Mouse (Mus musculus) testis, adult 2 months (tissue): ENCODE data around the gene Kif2c. TPM values are rescaled to one million over a fixed set of nuclear protein-coding genes. Genes with fewer than 3 reads are reported as not detected.

ENCODE experiments used
- H3K27ac ChIP-seq: fragments of 200-500 bp; 2 replicates; pipeline ENCODE4 v1.5.1; 2012; ENCODE audit warnings: low read depth, low read length; ENCODE audit not compliant: control insufficient read depth, insufficient read depth
- H3K27me3 ChIP-seq: fragments of 200-500 bp; 2 replicates; pipeline ENCODE4 v1.6.1; 2012; ENCODE audit warnings: mild to moderate bottlenecking, low read length, moderate library complexity; ENCODE audit not compliant: control insufficient read depth, insufficient read depth
- H3K36me3 ChIP-seq: fragments of 200-500 bp; 2 replicates; pipeline ENCODE4 v1.6.1; 2012; ENCODE audit warnings: mild to moderate bottlenecking, low read length; ENCODE audit not compliant: control insufficient read depth, insufficient read depth
- H3K4me1 ChIP-seq: fragments of 200-500 bp; 2 replicates; pipeline ENCODE4 v1.6.1; 2012; ENCODE audit warnings: low read length; ENCODE audit not compliant: control insufficient read depth, insufficient read depth
- H3K4me3 ChIP-seq: fragments of 200-500 bp; 2 replicates; pipeline ENCODE4 v1.5.1; 2012; ENCODE audit warnings: low read depth, mild to moderate bottlenecking, low read length, moderate library complexity, mixed read lengths; ENCODE audit not compliant: control insufficient read depth
- CTCF ChIP-seq: fragments of 200-500 bp; IDR thresholded peaks from 2 replicates; pipeline ENCODE4 v1.5.1; 2012; ENCODE audit warnings: low read depth, mild to moderate bottlenecking, inconsistent platforms, low read length, moderate library complexity; ENCODE audit not compliant: control insufficient read depth, insufficient read depth, insufficient replicate concordance
- POLR2A ChIP-seq: fragments of 200-500 bp; IDR thresholded peaks from 2 replicates; pipeline ENCODE4 v1.6.1; 2012; ENCODE audit warnings: low read depth, mild to moderate bottlenecking, inconsistent platforms, low read length, moderate library complexity; ENCODE audit not compliant: control insufficient read depth
- polyA plus RNA-seq: library from polyadenylated mRNA; depleted of rRNA; stranded (reverse); fragments of >200 nt; gene quantifications from 2 replicates; pipeline ENCODE4 v1.2.3, GENCODE M21; 2012

The Kif2c gene
- polyA plus RNA-seq, 1 experiment: 325 TPM

DNA sequence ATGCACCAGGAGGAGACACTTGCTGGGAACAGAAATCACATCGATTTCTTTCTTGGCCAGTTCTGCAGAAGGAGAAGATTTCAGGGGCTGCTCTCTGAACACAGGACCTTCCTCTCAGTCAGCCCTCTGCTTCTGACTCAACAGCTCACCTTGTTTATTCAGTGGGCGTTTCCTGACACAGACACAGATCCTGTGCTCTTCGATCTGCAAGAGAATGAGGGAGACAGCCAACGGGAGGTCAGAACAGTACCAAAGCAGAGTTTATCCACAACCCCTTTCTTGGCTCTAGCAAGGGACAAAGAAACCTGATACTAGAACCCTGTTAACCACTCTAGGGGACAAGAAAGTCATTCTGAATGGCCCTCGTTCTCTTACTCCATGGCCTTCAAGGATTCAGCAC is 12.5 kb downstream of the Kif2c start:
- H3K4me1 ChIP-seq: no peaks in the 10 kb centered on the region
- no peaks in the 10 kb centered on the region for H3K27me3 ChIP-seq
- H3K4me3 ChIP-seq: no peak overlapping the region
- no peak overlapping the region for H3K27ac ChIP-seq
- H3K36me3 ChIP-seq: peaks cover 2% of the 10 kb centered on the region; the same call in 1 of the 2 replicates
- no peak for TF ChIP-seq CTCF
- no peak for TF ChIP-seq POLR2A

DNA sequence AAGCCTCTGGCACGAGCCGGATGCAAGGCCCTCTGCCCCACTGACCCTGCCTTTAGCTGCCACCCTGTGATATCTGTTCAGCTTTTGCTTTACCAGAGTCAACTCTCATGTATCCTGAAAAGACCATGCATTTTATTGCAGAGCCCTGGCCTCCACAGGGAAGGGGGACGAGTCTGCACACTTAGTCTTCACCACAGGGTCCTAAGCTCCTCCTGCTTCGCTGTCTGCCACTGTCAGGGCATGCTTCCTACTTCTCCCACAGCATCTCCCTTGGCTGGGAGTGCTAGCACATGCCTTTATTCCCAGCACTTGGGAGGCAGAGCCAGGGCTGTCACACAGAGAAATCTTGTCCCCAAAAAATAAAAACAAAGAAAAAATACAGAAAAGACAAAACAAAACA is 21.3 kb downstream of the Kif2c start:
- Histone ChIP-seq H3K4me1 (peaks cover 3% of the 10 kb centered on the region), H3K27me3 (no peaks in the 10 kb centered on the region), H3K27ac (no peak overlapping the region), H3K4me3 (no peak overlapping the region), H3K36me3 (0 out of 2 replicates have a peak, but pooled peaks cover 1% of the 10 kb centered on the region)
- TF ChIP-seq POLR2A (no peak), CTCF (no peak)

- Histone ChIP-seq H3K4me3 (no peak overlapping the region), H3K27ac (no peak overlapping the region), H3K4me1 (peaks cover 3% of the 10 kb centered on the region), H3K27me3 (no peaks in the 10 kb centered on the region), H3K36me3 (0 out of 2 replicates have a peak, but pooled peaks cover 1% of the 10 kb centered on the region)
- TF ChIP-seq POLR2A (no peak), CTCF (no peak)
These were observed 22.8 kb downstream of the Kif2c start for GRCm38 (mm10) chr4:117159666-117160065.

GRCm38 (mm10) chr4:117156372-117156771 is 26.1 kb downstream of the Kif2c start:
- peaks cover 1% of the 10 kb centered on the region; the same call in 1 of the 2 replicates for H3K36me3 ChIP-seq
- TF ChIP-seq POLR2A (no peak), CTCF (no peak)
- H3K27me3 ChIP-seq: no peaks in the 10 kb centered on the region
- no peak overlapping the region for H3K27ac ChIP-seq
- peaks cover 3% of the 10 kb centered on the region for H3K4me1 ChIP-seq
- H3K4me3 ChIP-seq: no peak overlapping the region; the same call in 1 of the 2 replicates

- Histone ChIP-seq H3K36me3 (peaks cover 1% of the 10 kb centered on the region; the same call in 1 of the 2 replicates), H3K4me1 (peaks cover 3% of the 10 kb centered on the region), H3K27me3 (no peaks in the 10 kb centered on the region), H3K27ac (peak within 1 kb of the TSS; percentile 57), H3K4me3 (peak within 1 kb of the TSS; percentile 82)
- TF ChIP-seq POLR2A (peak; percentile 89), CTCF (no peak)
These were observed 26.6 kb downstream of the Kif2c start, which contains the start of gene Rps8 for GRCm38 (mm10) chr4:117155792-117156355. Rps8 (minus strand) TSS chr4:117156243.

- H3K27ac ChIP-seq: peak overlapping the region; percentile 57
- H3K4me1 ChIP-seq: peaks cover 3% of the 10 kb centered on the region
- peaks cover under 1% of the 10 kb centered on the region; the same call in 1 of the 2 replicates for H3K36me3 ChIP-seq
- no peaks in the 10 kb centered on the region for H3K27me3 ChIP-seq
- TF ChIP-seq POLR2A (no peak), CTCF (no peak)
- peak overlapping the region; percentile 82 for H3K4me3 ChIP-seq
These were observed 27.2 kb downstream of the Kif2c start for GRCm38 (mm10) chr4:117155020-117155791.

- Histone ChIP-seq H3K27ac (no peak overlapping the region), H3K36me3 (no peaks in the 10 kb centered on the region; the same call in 1 of the 2 replicates), H3K27me3 (no peaks in the 10 kb centered on the region), H3K4me1 (peaks cover 7% of the 10 kb centered on the region), H3K4me3 (no peak overlapping the region)
- TF ChIP-seq CTCF (no peak), POLR2A (no peak)
These were observed 29.7 kb downstream of the Kif2c start for GRCm38 (mm10) chr4:117152714-117153113.
